Mouse (Mus musculus): ENCODE results near the gene Atg4a.

Atg4a gene

DNA sequence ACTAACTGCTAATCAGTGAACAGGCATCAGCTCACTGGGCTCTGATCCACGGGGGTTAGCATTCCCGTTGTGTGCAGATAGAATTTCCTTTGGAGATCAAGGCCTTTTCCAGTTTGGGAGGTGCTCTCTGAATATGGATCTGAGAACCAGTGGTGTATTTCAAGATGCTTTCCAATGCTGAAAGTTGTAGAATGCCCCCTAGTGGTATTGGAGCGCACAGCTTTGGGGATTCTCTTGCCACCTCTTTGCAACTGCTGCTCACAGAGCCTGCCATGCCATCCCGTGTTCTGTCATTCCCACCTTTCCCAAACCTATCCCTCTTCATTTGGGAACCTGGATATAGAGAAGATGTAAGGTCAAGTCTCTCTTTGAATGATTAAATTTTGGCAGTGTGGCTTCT, 201.5 kb downstream of the Atg4a start:
- no peak for DNase-seq (ENCODE audit: low spot score in 2 of 2)

DNA sequence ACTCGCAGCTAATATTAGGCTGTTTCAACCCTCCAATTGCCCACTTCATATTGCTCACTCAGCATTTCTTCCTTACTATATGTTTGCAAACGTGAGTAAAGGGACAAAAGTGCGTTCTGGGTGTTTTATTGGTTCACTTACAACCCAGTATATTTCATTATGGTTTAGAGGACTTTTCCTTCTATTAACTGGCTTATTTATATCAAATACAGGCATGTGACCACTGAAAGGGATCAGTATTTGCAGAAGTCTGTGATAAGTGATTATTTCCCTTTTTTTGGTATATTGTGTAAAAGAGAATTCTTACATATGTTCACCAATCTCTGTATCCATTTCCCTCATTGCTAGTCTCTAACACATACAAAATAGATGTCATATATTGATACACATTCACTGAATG, 203.7 kb downstream of the Atg4a start:
- no peak for DNase-seq (ENCODE audit: low spot score in 2 of 2)

DNA sequence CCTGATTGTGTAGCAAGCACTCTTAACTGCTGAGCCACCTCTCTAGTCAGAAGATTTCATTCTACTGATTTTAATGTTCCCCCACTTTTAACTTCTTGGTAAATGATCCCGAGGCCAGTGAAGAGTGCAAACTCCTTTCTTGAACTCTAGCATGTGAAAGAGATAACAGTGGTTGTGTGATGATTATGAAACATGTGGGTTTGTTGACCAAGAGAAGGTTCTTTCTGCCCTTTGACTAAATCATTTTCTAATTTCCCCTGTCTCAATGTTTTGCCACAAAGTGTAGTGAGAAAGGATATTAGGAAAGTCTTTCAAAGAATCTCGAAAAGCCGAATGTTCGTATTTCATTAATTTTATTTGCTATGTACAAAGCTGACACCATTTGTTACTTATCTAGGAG, 208.4 kb downstream of the Atg4a start:
- no peak for DNase-seq (ENCODE audit: low spot score in 2 of 2)

DNA sequence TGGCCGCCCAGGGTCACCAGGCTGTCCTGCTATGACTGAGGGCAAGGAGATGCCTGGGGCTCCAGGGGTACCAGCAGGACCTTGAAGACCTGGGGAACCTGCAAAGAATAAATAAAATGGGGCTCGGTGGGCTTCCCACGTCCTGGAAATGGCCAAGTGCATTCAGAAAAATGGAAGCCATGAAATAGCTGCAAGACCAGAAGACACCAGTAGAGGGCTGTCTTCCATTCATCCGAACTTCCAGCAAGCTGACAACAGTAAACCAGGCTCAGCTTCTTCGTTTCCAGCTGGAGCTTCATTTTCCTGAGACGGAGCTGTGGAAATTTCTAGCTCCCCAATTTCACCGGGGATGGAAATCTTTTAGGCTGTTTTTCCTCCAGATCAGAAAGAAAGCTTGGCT, 218.6 kb downstream of the Atg4a start:
- DNase-seq (ENCODE audit: low spot score in 2 of 2) = no peak

DNA sequence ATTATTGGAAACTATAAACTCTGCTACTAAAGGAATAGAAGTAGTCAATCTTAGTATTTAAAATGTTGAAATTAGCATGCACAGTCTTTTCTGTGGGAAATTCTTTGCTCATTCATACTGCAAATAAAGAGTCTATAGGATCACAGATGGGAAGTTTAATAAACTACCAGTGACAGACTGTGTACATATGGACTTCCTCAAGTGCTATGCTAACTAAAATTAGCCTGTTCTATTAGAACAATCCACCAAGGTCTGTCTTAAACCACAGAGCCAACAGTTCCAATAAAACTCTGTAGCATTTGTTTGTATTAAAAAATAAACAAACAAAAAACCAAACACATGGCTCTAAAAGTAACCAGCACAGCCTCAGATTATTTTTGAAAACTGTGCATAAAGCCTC, 238.3 kb downstream of the Atg4a start:
- DNase-seq (ENCODE audit: low spot score in 2 of 2) = no peak

DNA sequence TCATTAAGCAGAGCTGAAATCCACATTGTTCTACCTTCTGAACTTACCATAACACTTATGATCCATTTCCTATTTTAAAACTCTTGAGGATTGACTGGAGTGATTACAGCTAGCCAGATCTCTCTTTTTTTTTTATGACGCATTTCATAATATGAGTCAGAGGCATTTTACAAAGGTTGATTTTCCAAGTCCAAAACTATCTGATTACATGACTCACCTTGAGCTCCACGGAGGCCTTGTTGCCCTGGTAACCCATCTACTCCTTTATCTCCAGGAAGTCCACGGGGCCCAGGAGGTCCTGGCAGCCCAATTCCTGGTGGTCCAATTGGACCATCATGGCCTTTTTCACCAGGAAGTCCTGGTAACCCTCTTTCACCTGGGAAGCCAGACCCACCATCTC, 242.3 kb downstream of the Atg4a start:
- no peak for DNase-seq (ENCODE audit: low spot score in 2 of 2)

DNA sequence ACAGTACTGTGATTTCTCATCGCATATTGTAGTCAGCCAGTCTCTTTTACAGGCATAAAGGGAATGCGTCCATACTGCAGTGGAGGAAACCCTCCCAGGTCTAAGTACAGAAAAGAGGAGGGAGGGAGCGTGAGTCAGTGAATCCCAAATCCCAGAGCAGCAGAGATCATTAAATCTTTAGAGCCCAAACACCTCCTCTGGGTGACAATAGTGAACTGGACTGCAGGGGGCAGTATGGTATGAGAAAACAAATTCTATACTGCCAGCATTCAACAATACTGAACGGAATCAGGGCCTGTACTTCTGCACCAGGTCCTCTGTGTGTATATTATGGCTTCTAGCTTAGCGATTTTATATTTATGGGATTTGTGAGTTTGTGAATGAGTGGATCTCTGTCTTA, 256.1 kb downstream of the Atg4a start:
- no peak for DNase-seq (ENCODE audit: low spot score in 2 of 2)

All from spleen, postnatal 14 days (tissue).